25 mouse cellular contexts compared by ENCODE assay signal in genomic region chr2:143614775-143615174, GRCm38 (mm10).
DNase-seq lines count a peak whose midpoint lies in the region; ATAC-seq and TF ChIP-seq lines count a peak whose summit lies in the region.
"Had no signal": no experiment of that assay in that cellular context is flagged by ENCODE, and none has a peak within 500 bp of the region (broad histone marks: within the 10 kb centered on the region; RNA-seq: fewer than 3 reads in every experiment).

No protein-coding gene starts in this region.

- H3K27ac ChIP-seq in embryonic facial prominence, embryonic 14.5 days (replicated peaks; ENCODE audit: low read depth, low read length): no peak overlapping the region
- no peak overlapping the region for H3K27ac ChIP-seq in embryonic facial prominence, embryonic 10.5 days (replicated peaks)
- H3K27ac ChIP-seq in forebrain, embryonic 12.5 days: no peak overlapping the region
- no peak overlapping the region for H3K27ac ChIP-seq in forebrain, embryonic 15.5 days (replicated peaks)
- no peak overlapping the region for H3K27ac ChIP-seq in forebrain, embryonic 14.5 days (ENCODE audit: low read depth, low read length)
- H3K27ac ChIP-seq in forebrain, embryonic 10.5 days: no peak overlapping the region
- H3K27ac ChIP-seq: embryonic facial prominence, embryonic 12.5 days; gastrocnemius, adult 2 months had no signal

- peak; percentile 30 for DNase-seq in embryonic facial prominence, embryonic 14.5 days (ENCODE audit: low spot score)
- DNase-seq in embryonic facial prominence, embryonic 10.5 days (ENCODE audit: low spot score): no peak
- peak; percentile 22 for DNase-seq in forebrain, embryonic 14.5 days (ENCODE audit: low spot score)
- DNase-seq in forebrain, embryonic 10.5 days (ENCODE audit: extremely low spot score, low spot score): no peak
- peak; percentile 53 for DNase-seq in brain, embryonic 14.5 days (ENCODE audit: low read depth)
- DNase-seq: adrenal gland, adult 8-10 months; adrenal gland, postnatal 14 days; adrenal gland, postnatal 36 days; B cell, adult 2 months; cerebellum, adult 11 months; cerebellum, adult 18-20 months; cerebellum, adult 8-10 months; cerebellum, adult 9-11 months; cerebellum, postnatal 14 days; cerebellum, postnatal 36 days; embryo, embryonic 11 days; gastrocnemius, adult 2 months had no signal

- ATAC-seq in embryonic facial prominence, embryonic 14.5 days (ENCODE audit: low read depth): peak; percentile 76; the same call in 1 of the 2 replicates
- peak; percentile 66; the same call in 1 of the 2 replicates for ATAC-seq in forebrain, embryonic 12.5 days (ENCODE audit: low FRiP score)
- no peak for ATAC-seq in forebrain, embryonic 15.5 days (replicated peaks)
- peak; percentile 44; the same call in 1 of the 2 replicates for ATAC-seq in forebrain, embryonic 14.5 days
- ATAC-seq in monocyte, adult 5-6 weeks (replicated peaks; ENCODE audit: insufficient number of reproducible peaks, low FRiP score, low TSS enrichment, poor library complexity, severe bottlenecking): no peak
- ATAC-seq: activated CD4-positive, CD25-positive, alpha-beta regulatory T cell, adult 4 months; CD4-positive, CD25-positive, alpha-beta regulatory T cell, adult 4 months; Patski had no signal

- H3K36me3 ChIP-seq in embryonic facial prominence, embryonic 14.5 days (ENCODE audit: control insufficient read depth, insufficient read depth, low read length): no peaks in the 10 kb centered on the region
- no peaks in the 10 kb centered on the region for H3K36me3 ChIP-seq in embryonic facial prominence, embryonic 10.5 days (replicated peaks)
- no peaks in the 10 kb centered on the region for H3K36me3 ChIP-seq in forebrain, embryonic 12.5 days (replicated peaks)
- no peaks in the 10 kb centered on the region for H3K36me3 ChIP-seq in forebrain, embryonic 15.5 days
- H3K36me3 ChIP-seq in forebrain, embryonic 14.5 days (ENCODE audit: control insufficient read depth, insufficient read depth, low read length): no peaks in the 10 kb centered on the region
- no peaks in the 10 kb centered on the region for H3K36me3 ChIP-seq in forebrain, embryonic 10.5 days (replicated peaks)
- H3K36me3 ChIP-seq: embryonic facial prominence, embryonic 12.5 days; G1E had no signal

- H3K27me3 ChIP-seq in embryonic facial prominence, embryonic 14.5 days (replicated peaks; ENCODE audit: control insufficient read depth, insufficient read depth, low read length): no peaks in the 10 kb centered on the region
- no peaks in the 10 kb centered on the region for H3K27me3 ChIP-seq in embryonic facial prominence, embryonic 10.5 days (replicated peaks; ENCODE audit: low read depth, poor library complexity, severe bottlenecking)
- no peaks in the 10 kb centered on the region for H3K27me3 ChIP-seq in forebrain, embryonic 12.5 days
- no peaks in the 10 kb centered on the region for H3K27me3 ChIP-seq in forebrain, embryonic 15.5 days
- H3K27me3 ChIP-seq in forebrain, embryonic 14.5 days (replicated peaks; ENCODE audit: control insufficient read depth, insufficient read depth, low read length): no peaks in the 10 kb centered on the region
- H3K27me3 ChIP-seq in forebrain, embryonic 10.5 days (ENCODE audit: poor library complexity, severe bottlenecking): no peaks in the 10 kb centered on the region
- H3K27me3 ChIP-seq: embryonic facial prominence, embryonic 12.5 days had no signal

- 69% methylated on average over 5 of the region's 5 CpGs for WGBS in embryonic facial prominence, embryonic 14.5 days
- WGBS in embryonic facial prominence, embryonic 10.5 days: 63% methylated on average over 5 of the region's 5 CpGs
- WGBS in forebrain, embryonic 12.5 days: 18% methylated on average over 5 of the region's 5 CpGs
- WGBS in forebrain, embryonic 15.5 days: 18% methylated on average over 5 of the region's 5 CpGs
- 11% methylated on average over 5 of the region's 5 CpGs for WGBS in forebrain, embryonic 14.5 days
- WGBS in forebrain, embryonic 10.5 days: 37% methylated on average over 5 of the region's 5 CpGs

- no peaks in the 10 kb centered on the region for H3K9me3 ChIP-seq in embryonic facial prominence, embryonic 14.5 days (ENCODE audit: control insufficient read depth, low read length)
- no peaks in the 10 kb centered on the region for H3K9me3 ChIP-seq in embryonic facial prominence, embryonic 10.5 days
- no peaks in the 10 kb centered on the region for H3K9me3 ChIP-seq in forebrain, embryonic 12.5 days
- no peaks in the 10 kb centered on the region for H3K9me3 ChIP-seq in forebrain, embryonic 15.5 days
- no peaks in the 10 kb centered on the region for H3K9me3 ChIP-seq in forebrain, embryonic 14.5 days (replicated peaks; ENCODE audit: control insufficient read depth, low read length)
- H3K9me3 ChIP-seq in forebrain, embryonic 10.5 days: no peaks in the 10 kb centered on the region
- H3K9me3 ChIP-seq: embryonic facial prominence, embryonic 12.5 days had no signal

- no peak overlapping the region for H3K4me2 ChIP-seq in embryonic facial prominence, embryonic 14.5 days (ENCODE audit: low read depth, low read length)
- no peak overlapping the region for H3K4me2 ChIP-seq in forebrain, embryonic 12.5 days
- no peak overlapping the region for H3K4me2 ChIP-seq in forebrain, embryonic 15.5 days (replicated peaks)
- H3K4me2 ChIP-seq in forebrain, embryonic 14.5 days (ENCODE audit: low read length): no peak overlapping the region
- H3K4me2 ChIP-seq: embryonic facial prominence, embryonic 12.5 days had no signal

- no peak for TF ChIP-seq POLR2A in brain, embryonic 14.5 days (IDR thresholded peaks at IDR 0.05; ENCODE audit: borderline replicate concordance, extremely low read depth, insufficient read depth, insufficient read length, poor library complexity, severe bottlenecking)

- no peak overlapping the region for H3K4me3 ChIP-seq in embryonic facial prominence, embryonic 14.5 days (ENCODE audit: low read depth, low read length)
- no peak overlapping the region for H3K4me3 ChIP-seq in embryonic facial prominence, embryonic 10.5 days
- H3K4me3 ChIP-seq in forebrain, embryonic 12.5 days (replicated peaks): no peak overlapping the region
- H3K4me3 ChIP-seq in forebrain, embryonic 15.5 days: no peak overlapping the region
- H3K4me3 ChIP-seq in forebrain, embryonic 14.5 days (ENCODE audit: low read depth, low read length): no peak overlapping the region
- no peak overlapping the region for H3K4me3 ChIP-seq in forebrain, embryonic 10.5 days
- H3K4me3 ChIP-seq: embryonic facial prominence, embryonic 12.5 days; gastrocnemius, adult 2 months had no signal

- no peaks in the 10 kb centered on the region for H3K4me1 ChIP-seq in embryonic facial prominence, embryonic 14.5 days (ENCODE audit: control insufficient read depth, insufficient read depth, low read length)
- no peaks in the 10 kb centered on the region for H3K4me1 ChIP-seq in embryonic facial prominence, embryonic 10.5 days
- H3K4me1 ChIP-seq in forebrain, embryonic 12.5 days: 0 out of 2 replicates have a peak, but pooled peaks cover 4% of the 10 kb centered on the region
- H3K4me1 ChIP-seq in forebrain, embryonic 15.5 days: no peaks in the 10 kb centered on the region
- H3K4me1 ChIP-seq in forebrain, embryonic 14.5 days (ENCODE audit: control insufficient read depth, insufficient read depth, low read length): no peaks in the 10 kb centered on the region
- H3K4me1 ChIP-seq in forebrain, embryonic 10.5 days: peaks cover 7% of the 10 kb centered on the region
- H3K4me1 ChIP-seq: embryonic facial prominence, embryonic 12.5 days had no signal

- H3K9ac ChIP-seq in embryonic facial prominence, embryonic 14.5 days (ENCODE audit: low read depth, low read length): no peak overlapping the region
- no peak overlapping the region for H3K9ac ChIP-seq in forebrain, embryonic 12.5 days
- no peak overlapping the region for H3K9ac ChIP-seq in forebrain, embryonic 15.5 days (replicated peaks)
- H3K9ac ChIP-seq in forebrain, embryonic 14.5 days (ENCODE audit: low read length): no peak overlapping the region
- H3K9ac ChIP-seq: embryonic facial prominence, embryonic 12.5 days had no signal

- no peak for TF ChIP-seq CTCF in brain, embryonic 14.5 days (IDR thresholded peaks at IDR 0.05; ENCODE audit: borderline replicate concordance, extremely low read depth, insufficient read depth, insufficient read length)

Comparison
In these comparisons a context has a peak if more than half of its experiments do, and no peak if none do; other contexts are left out.
1. ATAC-seq: peak in embryonic facial prominence, embryonic 14.5 days (single experiment), forebrain, embryonic 12.5 days (single experiment) and forebrain, embryonic 14.5 days (single experiment); none in forebrain, embryonic 15.5 days (single experiment) and monocyte, adult 5-6 weeks (single experiment).
2. DNase-seq: peak in embryonic facial prominence, embryonic 14.5 days (single experiment), forebrain, embryonic 14.5 days (single experiment) and brain, embryonic 14.5 days (single experiment); none in embryonic facial prominence, embryonic 10.5 days (single experiment) and forebrain, embryonic 10.5 days (single experiment).